Mouse (Mus musculus) kidney, postnatal 10 days (tissue): Measurements from ENCODE around the gene Ripor2.

Experiments
- DNase-seq: peaks from one replicate; pipeline ENCODE4 v3.0.0; 2021; ENCODE audit warnings: mixed read lengths

Ripor2 gene

DNA sequence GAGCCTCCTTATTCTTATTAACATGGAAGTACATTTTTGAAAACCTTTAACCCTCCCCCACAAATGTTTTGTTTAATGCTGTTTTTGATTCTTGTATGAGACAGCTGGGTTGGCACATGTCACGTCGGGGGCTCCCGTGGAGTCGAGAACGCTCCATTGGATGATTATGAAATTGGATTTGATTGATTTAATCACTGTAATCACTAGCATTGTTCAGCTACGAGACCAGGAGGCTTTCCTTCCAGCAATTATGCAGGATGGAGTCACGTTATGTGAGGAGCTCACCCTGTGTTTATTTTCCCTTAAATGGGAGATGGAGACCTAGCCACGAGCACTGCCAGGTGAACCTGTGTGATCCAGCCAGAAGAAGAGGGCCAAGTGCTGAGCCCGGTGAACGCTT lies at the start of gene Ripor2:
Gene Ripor2 (plus strand): TSS at position 357 of the 400 bp plus-strand sequence.
- no peak for DNase-seq

DNA sequence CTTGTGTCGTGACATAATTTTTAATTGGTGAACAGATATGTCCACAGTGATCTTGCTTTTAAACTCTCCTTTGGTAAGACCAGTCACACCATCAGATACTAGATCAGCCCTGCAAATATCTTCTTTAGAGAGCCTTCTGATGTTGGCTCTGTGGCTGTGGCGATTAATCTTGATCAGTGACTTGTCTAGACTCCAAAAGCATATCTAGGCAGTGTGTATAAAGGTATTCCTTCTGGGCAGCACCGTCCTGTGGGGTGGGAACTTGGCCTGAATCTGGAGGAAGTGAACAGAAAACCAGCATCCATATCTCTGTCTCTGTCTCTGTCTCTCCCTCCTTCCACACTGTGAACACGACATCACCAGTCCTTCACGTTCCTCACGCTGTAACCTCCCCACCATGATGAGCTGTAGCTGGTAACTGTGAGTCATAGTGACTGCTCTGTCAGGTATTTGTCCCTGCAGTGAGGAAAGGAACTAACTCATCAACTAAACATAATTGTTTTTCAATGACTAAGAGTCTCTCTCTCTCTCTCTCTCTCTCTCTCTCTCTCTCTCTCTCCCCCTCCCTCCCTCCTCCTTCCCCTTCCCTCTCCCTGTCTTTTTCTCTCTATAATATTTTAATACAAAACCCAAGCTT lies 45.3 kb upstream of the Ripor2 start:
- no peak for DNase-seq

DNA sequence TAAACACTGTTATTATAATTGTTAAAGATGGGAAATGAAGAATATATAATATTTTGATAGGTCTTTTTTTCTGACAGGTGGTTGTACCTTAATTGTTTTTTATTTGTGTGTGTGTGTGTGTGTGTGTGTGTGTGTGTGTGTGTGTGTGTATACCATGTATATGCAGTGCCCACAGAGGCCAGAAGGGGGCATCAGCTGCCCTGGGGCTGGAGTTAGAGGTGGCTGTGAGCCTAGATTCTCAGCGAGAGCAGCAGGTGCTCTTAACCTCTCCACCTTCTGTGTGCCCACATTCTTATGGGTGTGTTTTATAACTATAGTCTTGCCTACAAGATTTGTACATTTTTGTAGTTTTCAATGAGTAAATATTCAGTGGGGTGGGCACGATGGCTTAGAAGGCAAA lies 44.0 kb upstream of the Ripor2 start:
- no peak for DNase-seq

DNA sequence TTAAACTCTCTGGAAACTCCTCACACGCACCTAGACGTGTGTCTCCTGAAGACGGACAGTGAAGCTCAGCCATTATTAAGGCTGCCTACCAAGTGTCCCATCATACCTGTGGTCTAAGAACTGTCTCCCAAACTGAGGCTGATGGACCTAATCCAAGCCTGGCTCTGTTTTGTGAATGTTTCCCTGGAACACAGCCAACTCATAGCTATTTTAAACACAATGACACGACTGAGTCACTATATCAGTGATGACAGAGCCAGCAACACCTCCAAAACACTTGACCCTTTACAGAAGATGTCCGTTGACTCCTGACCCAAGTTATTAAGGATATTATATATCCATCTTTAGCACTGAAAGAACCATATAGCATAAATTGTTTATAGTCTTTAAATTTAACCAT lies 43.0 kb upstream of the Ripor2 start:
- DNase-seq = no peak

DNA sequence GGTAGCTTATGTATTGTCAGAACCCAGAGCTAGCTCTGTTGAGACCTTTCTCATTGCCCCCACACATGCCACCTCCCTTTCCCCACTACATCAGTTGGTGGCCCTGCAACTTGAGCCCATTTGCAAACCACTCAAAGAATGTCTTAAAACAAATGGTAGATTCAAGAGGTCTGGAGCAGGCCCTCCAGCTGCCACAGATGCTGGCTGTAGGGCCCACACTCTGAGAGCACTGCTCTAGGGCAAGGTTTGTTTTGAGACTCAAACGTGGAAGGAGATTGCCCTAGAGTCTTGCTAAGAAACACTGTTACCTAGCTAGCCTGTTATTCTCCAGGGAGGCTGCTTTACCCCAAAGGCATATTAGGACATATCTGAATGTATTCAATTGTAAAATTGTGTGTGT lies 36.3 kb upstream of the Ripor2 start:
- no peak for DNase-seq

DNA sequence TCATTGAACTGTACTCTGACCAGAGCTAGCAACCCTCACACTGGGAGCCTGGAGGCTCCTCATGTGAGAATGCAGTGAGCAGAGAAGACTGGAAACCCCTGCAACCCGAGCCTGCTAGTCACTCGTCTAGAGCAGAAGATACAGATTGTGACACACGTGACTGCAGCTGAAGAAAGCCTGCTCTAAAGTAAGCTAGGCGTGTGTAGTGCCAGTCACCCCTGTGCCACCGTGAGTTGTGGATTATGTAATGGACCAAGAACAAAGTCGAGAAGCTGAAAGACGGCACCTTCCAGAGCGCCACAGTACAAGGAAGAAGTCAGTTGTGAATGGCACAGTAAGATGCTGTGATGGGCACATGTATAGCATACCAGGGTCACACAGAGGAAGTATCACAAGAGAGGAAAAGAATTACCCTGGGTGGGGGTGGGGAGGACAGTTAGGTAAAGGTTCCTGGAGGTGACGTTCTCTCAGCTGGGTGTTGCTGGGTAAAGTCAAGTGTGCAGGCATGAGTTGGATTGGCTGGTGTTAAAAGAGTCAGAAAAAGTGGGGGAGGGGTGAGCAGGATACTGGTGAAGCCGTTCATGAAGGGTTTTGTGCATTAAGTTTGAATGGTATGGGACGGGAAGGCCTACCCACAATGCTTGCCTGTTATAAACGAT lies 35.1 kb upstream of the Ripor2 start:
- DNase-seq = no peak

DNA sequence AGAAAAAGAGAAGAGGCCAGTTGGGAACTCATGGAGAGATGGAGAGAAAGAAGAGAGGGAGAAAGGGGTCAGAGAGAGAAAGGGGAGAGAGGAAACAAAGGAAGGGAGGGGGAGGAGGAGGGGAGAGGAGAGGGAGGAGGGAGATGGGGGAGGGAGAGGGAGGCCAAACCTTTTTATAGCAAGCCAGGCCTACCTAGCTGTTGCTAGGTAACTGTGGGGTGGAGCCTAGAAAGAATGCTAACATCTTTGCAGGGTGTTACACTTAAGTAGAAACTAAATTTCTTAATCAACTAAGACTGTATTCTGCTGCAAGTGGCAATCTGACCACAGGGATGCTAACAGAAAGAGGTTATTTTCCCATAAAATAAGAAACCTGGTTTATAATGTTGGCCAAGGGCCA lies 33.1 kb upstream of the Ripor2 start:
- no peak for DNase-seq

DNA sequence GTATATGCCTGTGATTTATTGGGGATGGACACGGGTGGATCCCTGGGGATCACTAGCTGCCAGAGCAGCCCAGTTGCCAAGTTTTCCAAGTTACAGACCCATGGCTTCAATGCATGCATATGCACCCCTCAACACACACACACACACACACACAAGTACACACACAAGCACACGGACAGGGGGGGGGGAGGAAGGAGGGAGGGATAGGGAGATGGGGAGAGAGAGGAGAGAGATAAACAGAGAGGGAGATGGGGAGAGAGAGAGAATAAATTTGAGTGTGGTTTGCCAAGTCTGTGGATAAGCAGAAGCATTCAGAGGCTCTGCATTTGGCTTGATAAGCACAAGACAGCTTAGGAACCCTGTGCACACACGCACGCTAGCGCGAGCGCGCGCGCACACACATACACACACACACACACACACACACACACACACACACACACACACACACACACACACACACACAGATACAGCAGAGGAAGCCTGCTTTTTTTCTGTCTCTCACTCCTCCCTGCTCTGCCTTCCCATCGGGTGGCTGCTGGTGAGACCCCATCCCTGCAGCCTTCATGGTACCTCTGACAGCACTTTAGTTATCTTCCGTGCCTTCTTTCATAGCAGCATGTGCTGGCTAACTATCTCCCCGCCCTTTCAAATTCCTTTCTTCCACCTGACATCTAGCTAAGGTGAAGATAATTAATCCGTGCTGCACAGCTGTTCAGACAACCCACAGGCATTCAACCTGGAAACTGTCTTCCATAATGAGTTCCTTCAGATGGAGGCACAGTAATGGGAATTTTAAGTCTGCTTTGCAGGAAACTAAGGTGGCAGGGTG lies 30.7 kb upstream of the Ripor2 start:
- DNase-seq = no peak

DNA sequence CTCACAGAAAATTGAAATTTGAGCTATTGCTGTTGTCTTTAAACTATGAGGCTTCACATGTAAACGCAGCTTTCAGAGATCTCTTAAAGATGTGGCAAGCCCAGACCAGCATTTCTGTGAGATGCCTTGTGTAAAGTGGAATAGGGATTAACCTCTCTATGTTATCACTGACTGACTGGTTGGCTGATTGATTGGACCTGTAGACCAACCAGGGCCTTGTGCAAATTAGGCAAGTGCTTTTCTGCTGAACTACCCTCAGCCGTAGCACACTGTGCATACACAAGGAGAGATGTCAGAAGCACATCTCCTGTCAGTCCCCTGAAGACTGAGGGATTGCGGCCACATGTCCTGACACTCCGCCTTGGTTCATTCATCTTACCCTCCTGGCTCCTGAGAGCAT lies 29.9 kb upstream of the Ripor2 start:
- DNase-seq = no peak

DNA sequence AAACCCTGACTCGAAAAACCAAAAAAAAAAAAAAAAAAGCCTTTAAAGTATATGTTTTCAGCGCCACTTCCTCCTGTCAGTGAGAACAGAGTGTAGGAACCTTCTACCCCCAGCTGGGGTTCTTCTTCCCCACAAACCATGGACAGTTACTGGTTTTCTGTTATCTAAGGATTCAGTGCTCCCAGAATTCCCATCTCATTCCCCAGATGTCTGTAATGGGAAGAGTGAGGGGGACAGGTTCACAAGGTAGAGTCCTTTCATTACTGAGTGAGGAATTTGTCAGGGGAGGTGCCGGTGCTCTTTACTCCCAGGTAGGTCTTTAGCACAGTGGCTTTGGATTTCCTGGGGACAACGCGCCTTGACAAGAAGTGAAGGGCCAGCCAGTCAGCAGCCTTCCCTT lies 20.6 kb upstream of the Ripor2 start:
- no peak for DNase-seq

DNA sequence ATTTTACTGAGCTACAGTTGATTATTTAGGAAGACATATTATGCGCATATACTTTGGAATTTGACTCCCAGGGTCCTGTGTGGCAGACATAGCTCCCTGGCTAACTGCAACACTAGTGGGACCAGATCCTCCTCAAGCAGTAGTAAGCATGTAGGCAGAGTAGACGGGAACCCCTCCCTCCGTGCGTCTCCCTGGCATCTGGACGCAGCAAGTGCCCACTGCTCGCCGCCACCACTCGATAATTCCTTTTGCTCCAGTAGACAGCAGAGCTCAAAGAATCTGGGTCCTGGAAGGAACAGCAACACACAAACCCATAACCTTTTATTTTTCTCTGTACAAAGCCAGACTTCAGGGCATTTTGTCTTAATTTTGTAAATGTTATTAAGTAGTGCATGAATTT lies 17.3 kb upstream of the Ripor2 start:
- no peak for DNase-seq

DNA sequence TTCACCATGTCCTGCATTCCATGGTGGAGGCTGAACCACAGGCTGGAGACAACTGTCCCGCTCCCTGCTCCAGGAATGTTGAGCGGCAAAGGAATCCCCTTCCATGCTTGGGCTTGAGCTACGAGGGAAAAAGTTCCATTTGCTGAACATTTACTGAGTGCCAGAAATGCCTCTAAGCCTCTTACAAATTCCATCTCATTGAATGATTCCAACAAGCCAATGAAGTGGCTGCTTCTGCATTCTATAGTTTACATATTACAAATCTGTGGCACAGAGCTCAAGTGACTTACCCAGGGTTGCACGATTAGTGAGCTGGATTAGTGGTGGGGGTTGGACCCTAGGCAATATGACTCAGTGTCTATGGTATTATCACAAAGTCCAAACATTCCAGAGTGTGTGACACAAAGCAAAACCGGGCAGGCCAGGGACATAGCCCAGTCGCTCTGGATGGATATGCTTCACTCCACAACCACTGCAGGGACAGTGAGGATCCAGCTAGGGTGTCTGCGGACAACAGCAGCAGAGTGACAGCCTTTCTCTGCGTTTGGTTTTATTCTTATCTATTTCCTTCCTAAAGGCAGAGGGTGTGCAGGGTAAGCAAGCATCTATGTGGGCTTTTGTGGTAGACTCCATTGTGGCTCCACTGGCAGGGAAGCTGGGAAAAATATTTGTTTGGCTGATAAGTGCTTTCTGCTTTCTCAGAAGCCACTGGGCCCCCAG lies 16.6 kb upstream of the Ripor2 start:
- DNase-seq = peak; percentile 54

DNA sequence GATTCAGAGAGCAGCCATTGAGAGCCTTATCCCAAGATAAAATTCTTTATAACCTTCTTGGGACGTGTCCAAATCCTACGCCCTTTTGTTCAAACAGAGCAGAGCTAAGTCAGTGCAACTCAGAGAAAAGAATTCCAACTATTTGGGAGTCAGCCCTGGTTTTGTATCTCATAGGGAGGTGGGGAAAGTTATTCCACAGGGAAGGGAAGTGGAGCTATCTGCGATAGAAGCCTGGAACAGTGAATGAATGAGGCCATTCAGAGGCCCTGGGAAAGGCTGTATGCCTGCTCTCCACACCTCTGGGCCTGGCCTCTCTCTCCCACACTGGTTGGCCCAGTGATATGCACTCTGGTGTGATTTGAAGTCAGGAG lies 16.1 kb upstream of the Ripor2 start:
- peak; percentile 40 for DNase-seq

DNA sequence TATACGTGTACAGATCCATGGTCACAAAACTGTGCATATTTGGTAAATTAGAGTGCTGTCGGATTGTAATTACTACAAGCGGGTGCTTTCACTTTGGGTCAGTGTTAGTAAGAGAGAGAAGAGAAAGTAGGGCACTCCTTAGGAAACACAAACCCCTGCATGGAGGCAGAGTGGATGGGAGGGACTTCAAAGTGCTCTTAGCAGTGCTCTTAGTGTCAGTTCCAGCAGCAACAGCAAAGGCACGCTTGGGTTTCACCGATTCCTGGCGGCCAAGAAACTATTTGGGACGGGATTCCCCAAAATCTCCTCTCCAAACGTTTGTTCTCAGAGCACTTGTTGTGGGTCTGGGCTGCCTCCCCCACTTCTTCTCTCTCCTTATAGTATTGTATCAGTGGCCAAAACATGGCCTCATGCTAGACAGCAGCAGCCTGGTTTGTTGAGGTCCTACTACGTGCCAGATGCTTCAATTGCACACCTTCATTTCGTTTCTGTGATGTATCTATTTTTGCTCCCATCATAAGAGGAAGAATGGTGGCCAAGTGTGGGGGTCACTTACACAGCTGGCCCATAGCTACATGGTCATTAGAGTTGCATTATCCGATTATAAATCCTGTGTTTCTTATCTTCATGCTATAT lies 14.7 kb upstream of the Ripor2 start:
- no peak for DNase-seq

DNA sequence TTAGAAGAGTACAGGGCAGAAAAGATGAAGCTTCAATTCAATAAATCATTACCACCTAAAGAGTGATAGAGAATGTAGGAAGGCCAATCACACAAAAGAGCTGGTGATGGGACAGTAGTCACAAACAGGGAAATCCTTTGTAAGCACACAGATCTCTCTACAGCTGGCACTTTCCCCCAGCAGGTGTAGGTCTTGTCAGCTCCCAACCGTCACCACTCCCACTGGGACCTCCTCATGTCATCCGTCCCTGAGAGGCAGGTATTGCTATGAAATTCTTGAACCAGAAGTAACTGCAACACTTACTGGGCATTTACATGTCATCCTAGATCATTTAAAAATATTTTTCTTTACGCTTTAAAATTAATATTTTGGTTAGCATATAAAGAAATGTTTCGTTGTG lies 12.9 kb upstream of the Ripor2 start:
- DNase-seq = no peak

DNA sequence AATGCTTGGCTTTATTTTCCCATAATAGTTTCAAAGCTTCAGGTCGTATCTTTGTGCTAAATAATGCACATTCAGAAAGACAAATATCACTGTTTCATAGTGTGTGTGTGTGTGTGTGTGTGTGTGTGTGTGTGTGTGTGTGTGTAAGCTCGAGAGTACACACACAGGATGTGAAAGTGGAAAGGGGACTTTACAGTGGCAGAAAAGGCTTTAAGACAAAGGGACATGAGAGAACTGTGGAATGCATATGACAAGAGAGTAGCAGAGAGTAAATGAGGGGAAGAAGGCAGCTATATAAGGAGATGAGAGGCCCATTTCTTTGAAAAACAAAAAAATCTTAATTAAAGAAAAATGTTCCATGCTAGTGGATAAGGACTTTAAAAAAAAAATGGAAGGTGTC lies 11.3 kb upstream of the Ripor2 start:
- no peak for DNase-seq

DNA sequence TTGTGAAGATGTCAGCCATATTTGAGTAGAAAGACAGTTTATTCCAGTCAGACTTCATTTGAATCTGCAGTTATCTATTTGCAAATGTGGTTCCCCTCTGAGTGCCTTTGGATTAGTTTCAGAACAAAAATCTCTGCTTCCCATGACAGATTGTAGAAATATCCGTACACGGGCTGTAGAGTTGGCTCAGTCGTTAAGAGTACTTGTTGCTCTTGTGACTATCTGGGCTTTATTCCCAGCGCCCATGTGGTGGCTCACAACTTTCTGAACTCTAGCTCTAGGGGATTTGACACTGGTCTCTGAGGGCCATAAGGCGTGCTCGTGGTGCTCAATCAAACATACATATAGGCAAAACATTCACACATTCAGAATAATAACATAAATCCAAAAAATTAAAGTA lies 10.1 kb upstream of the Ripor2 start:
- DNase-seq = peak; percentile 42

DNA sequence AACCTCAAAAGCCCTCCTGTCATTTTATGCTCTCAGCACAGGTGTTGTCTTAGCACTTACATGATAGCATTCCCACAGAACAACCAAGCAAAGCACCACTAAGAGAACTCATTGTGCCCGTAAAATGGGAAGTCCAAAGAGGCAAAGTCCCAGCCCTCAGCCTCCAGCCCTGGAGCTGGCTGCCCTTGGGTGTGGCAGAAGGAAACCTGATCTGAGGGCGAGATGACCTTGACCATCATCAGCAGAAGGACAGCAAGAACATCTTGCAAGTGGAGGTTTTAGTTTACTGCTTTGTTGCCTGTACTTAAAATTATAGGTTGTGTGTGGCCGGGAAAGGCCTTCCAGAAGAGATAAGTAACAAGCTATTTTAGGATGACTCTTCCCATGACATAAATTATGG lies 6.9 kb upstream of the Ripor2 start:
- no peak for DNase-seq

DNA sequence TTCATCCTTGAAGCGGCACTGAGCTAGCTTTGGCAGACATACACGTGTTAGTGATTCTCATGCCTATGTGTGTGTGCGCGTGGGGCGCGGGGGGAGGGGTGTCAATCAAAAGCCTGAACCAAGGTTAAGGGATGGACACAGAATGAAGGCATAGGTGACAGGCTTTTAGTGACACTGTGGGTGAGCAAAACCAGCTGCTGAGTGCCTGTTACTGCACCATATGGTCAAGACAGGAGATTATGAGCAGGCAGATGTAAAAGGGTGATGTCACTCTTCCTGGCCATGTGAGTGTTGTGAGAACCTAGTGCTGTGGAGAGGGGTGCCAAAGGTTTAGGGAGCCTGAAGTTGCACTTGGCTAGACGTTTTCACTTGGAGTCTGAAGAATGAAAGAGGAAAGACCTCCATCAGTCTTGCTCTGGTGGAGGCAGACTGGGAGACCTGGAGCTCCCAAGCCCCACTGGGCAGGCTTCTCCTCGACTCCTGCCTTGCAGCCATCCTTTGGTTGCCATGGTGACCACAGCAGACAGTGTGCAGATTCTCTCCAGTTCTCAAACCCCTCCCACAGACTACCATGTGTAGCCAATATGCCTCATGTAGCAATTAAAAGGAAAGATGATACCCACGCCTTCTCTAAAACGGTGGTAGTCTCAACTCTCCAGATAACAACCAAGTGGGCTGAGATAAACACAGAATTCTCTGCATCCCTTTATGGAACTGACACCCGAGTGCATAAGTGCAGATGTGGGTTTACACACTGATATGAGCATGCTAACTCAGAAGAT lies 5.5 kb upstream of the Ripor2 start:
- no peak for DNase-seq

DNA sequence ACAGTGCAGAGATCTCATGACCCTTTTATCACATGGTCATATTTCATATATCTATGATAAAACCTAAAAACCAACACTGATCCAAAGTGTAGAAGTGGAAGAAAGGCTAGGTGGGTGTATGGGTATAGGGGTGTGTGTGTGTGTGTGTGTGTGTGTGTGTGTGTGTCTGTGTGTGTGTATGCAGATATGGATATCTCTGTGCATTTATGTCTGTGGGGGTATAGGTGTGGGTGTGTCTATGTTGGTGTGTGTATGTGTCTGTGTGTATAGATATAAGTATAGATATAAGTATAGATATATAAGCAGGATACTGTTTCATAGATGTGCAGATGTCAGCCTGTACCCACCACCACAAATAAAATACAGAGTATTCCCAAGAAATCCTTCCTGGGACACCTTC lies 3.7 kb upstream of the Ripor2 start:
- DNase-seq = no peak

DNA sequence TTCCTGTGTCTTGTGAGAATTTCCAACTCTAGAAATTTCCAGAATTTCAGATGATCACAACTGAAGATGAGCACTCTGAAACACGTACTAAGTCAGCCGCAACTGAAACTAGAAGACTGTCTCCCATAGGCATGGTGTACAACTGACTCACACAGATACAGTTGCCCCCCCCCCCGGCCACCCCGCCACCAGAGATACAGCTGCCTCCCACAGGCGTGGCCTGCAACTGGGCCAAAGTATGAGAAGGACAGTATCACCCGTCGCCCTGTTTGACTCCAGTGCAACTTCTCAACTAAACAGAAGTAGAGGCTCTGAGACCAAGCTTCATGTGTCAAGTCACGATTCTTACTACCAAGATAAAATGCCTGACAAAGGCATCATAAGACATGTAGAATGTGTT lies 1.2 kb upstream of the Ripor2 start:
- no peak for DNase-seq

DNA sequence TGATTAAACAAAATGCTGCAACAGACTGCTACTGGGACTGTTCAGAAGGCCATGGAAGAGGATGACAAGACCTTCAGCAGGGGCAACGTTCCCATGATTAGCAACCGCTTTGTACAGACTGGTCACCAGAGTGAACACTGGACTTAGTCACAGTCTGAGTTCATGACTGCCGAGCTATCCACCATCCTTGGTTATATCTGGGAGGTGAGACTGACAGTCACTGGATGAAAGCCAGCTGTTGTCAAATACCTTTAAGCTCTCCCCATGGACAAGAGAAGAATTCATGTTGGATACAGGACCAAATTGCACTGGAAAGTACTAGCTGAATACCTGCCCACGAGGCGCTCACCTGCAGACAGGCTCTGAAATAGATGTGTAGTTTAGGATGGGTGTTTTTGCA lies 2.4 kb downstream of the Ripor2 start:
- DNase-seq = no peak
